Mouse (Mus musculus) CD4-positive naive resting alpha-beta T cell, adult 76 days (primary cell): ENCODE data around the gene Prrc2a. TPM values are rescaled to one million over a fixed set of nuclear protein-coding genes. Genes with fewer than 3 reads are reported as not detected.

Experiments used
- total RNA-seq: library from RNA; stranded (reverse); gene quantifications from one replicate; pipeline ENCODE4 v1.2.4, GENCODE M21; 2023

Gene Prrc2a
- total RNA-seq = 292 TPM

GRCm38 (mm10) chr17:35164568-35165450 is at the start of gene Prrc2a:
Prrc2a (minus strand) TSS chr17:35164897.

GRCm38 (mm10) chr17:35204494-35205379 is 40.0 kb upstream of the Prrc2a start, which contains the start of gene Lta:
Lta (minus strand) TSS chr17:35205351.

GRCm38 (mm10) chr17:35201787-35202186 is 37.1 kb upstream of the Prrc2a start, which contains the start of gene Tnf:
Tnf (minus strand) TSS chr17:35202007.

GRCm38 (mm10) chr17:35193881-35194843 is 29.5 kb upstream of the Prrc2a start, which contains the start of gene Ltb:
Ltb (plus strand) TSS chr17:35194439.

GRCm38 (mm10) chr17:35187959-35188610 is 23.4 kb upstream of the Prrc2a start, which contains the start of gene Lst1:
Lst1 (minus strand) TSS chr17:35188439.

GRCm38 (mm10) chr17:35175968-35176367 is 11.3 kb upstream of the Prrc2a start, which contains the start of gene Aif1:
Aif1 (minus strand) TSS chr17:35176068.

GRCm38 (mm10) chr17:35134801-35135590 is 29.7 kb downstream of the Prrc2a start, which contains the start of gene Bag6:
Bag6 (plus strand) TSS chr17:35135178.

GRCm38 (mm10) chr17:35131500-35132173 is 33.1 kb downstream of the Prrc2a start, which contains the start of gene Apom:
Apom (minus strand) TSS chr17:35132050.

GRCm38 (mm10) chr17:35126206-35126611 is 38.5 kb downstream of the Prrc2a start, which contains the start of gene D17H6S53E:
D17H6S53E (plus strand) TSS chr17:35126373.

GRCm38 (mm10) chr17:35121871-35122303 is 42.8 kb downstream of the Prrc2a start, which contains the start of gene Csnk2b:
Csnk2b (minus strand) TSS chr17:35122053.

GRCm38 (mm10) chr17:35121143-35121799 is 43.4 kb downstream of the Prrc2a start, which contains the start of gene Gpank1:
Gpank1 (plus strand) TSS chr17:35121455.

GRCm38 (mm10) chr17:35115046-35116019 is 49.4 kb downstream of the Prrc2a start, which contains the start of gene Ly6g5b:
Ly6g5b (minus strand) TSS chr17:35115428.

GRCm38 (mm10) chr17:35108097-35108496 is 56.6 kb downstream of the Prrc2a start, which contains the start of gene Ly6g5c:
Ly6g5c (plus strand) TSS chr17:35108279.

